Mouse (Mus musculus) liver, embryonic 15.5 days (tissue): Measurements from ENCODE around the gene Upp2. TPM values are rescaled to one million over a fixed set of nuclear protein-coding genes. Genes with fewer than 3 reads are reported as not detected.

Source experiments
- ATAC-seq: fragments of 200-750 bp; cut with Nextera tagmentation; 2 replicates; pipeline ENCODE4 v1.8.0; 2017; ENCODE audit warnings: moderate number of reproducible peaks, mild to moderate bottlenecking, moderate library complexity; ENCODE audit not compliant: insufficient read depth
- H3K27ac ChIP-seq: fragments of 300-500 bp; sonication (generic); replicated peaks from 2 replicates; pipeline ENCODE4 v1.5.1; 2015; ENCODE audit warnings: mild to moderate bottlenecking, inconsistent platforms
- H3K27me3 ChIP-seq: fragments of 300-500 bp; sonication (generic); 2 replicates; pipeline ENCODE4 v1.6.1; 2015; ENCODE audit warnings: mild to moderate bottlenecking, inconsistent platforms
- H3K36me3 ChIP-seq: fragments of 300-500 bp; sonication (generic); replicated peaks from 2 replicates; pipeline ENCODE4 v1.6.1; 2015; ENCODE audit warnings: moderate library complexity, mild to moderate bottlenecking, inconsistent platforms
- H3K4me1 ChIP-seq: fragments of 300-500 bp; sonication (generic); replicated peaks from 2 replicates; pipeline ENCODE4 v1.6.1; 2015; ENCODE audit warnings: inconsistent platforms
- H3K4me2 ChIP-seq: fragments of 300-500 bp; sonication (generic); 2 replicates; pipeline ENCODE4 v1.6.1; 2015; ENCODE audit warnings: moderate library complexity, mild to moderate bottlenecking, inconsistent platforms
- H3K4me3 ChIP-seq: fragments of 300-500 bp; sonication (generic); replicated peaks from 2 replicates; pipeline ENCODE4 v1.5.1; 2015; ENCODE audit warnings: mild to moderate bottlenecking, inconsistent platforms
- H3K9ac ChIP-seq: fragments of 300-500 bp; sonication (generic); 2 replicates; pipeline ENCODE4 v1.6.1; 2015; ENCODE audit warnings: moderate library complexity, mild to moderate bottlenecking, inconsistent platforms
- H3K9me3 ChIP-seq: fragments of 300-500 bp; sonication (generic); replicated peaks from 2 replicates; pipeline ENCODE4 v1.6.1; 2016; ENCODE audit warnings: inconsistent platforms
- WGBS: fragments of 180-500 bp; shearing (Covaris S2); methylation state at CpG from one replicate; pipeline ENCODE4 v1.1.7; 2015; ENCODE audit warnings: mixed read lengths; ENCODE audit not compliant: insufficient replicate concordance; 5-methylcytosine and 5-hydroxymethylcytosine counted together
- polyA plus RNA-seq: library from polyadenylated mRNA; unstranded; fragments of >200 nt; fragmentation: Nextera tagmentation; extraction: Ambion mirVana; gene quantifications from 2 replicates; pipeline ENCODE4 v1.2.1, GENCODE M21; 2015

The Upp2 gene
- polyA plus RNA-seq, 1 experiment from 2014 or later: 1.9 TPM

DNA sequence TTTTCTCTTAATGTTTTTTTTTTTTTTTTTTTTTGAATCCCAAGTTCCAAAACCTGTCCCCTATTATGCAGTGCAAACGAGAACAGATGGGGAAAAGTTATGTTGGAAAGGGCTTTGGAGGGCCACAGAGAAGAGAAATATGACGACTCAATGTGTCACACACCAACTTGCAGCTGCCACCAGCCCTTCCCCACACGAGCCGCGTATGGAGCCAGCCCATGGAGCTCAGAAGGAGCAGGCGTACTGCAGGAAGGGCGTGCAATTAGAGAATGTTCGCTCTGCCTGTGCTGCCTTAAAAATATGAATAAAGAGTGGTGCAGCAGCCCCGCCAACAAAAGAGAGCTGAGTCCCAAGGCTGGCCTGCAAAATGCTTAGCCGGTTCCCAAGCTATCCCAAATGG is 19.2 kb downstream of the Upp2 start:
- no peak overlapping the region for H3K9ac ChIP-seq
- no peaks in the 10 kb centered on the region for H3K9me3 ChIP-seq
- H3K27ac ChIP-seq: no peak overlapping the region
- H3K4me2 ChIP-seq: no peak overlapping the region
- ATAC-seq: no peak
- 71% methylated on average over 10 of the region's 10 CpGs for WGBS
- no peaks in the 10 kb centered on the region for H3K4me1 ChIP-seq
- no peaks in the 10 kb centered on the region for H3K27me3 ChIP-seq
- no peak overlapping the region for H3K4me3 ChIP-seq
- no peaks in the 10 kb centered on the region for H3K36me3 ChIP-seq

- no peak overlapping the region for H3K27ac ChIP-seq
- WGBS: 59% methylated on average over 4 of the region's 4 CpGs
Measured at GRCm38 (mm10) chr2:58589637-58590036, 22.5 kb downstream of the Upp2 start.

DNA sequence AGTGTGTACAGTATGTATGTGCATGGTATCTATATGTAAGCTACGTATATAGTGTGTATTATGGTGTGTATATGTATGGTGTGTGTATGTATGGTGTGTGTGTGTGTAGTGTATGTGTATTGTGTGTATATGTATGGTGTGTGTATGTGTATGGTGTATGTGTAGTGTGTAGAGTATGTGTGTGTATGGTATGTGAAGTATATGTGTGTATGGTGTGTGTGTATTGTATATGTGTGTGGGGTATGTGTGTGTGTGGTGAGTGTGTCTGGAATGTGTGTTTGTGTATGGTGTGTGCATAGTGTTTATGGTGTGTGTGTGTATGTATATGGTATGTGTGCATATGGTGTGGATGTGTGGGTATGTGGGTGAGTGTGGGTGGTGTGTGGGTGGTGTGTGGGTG is 23.0 kb downstream of the Upp2 start:
- 78% methylated on average over 1 of the region's 1 CpGs for WGBS
- Histone ChIP-seq H3K4me3 (no peak overlapping the region), H3K27ac (no peak overlapping the region), H3K4me2 (no peak overlapping the region), H3K9me3 (no peaks in the 10 kb centered on the region), H3K27me3 (no peaks in the 10 kb centered on the region), H3K36me3 (no peaks in the 10 kb centered on the region), H3K4me1 (no peaks in the 10 kb centered on the region), H3K9ac (no peak overlapping the region)
- ATAC-seq: no peak; the same call in 1 of the 2 replicates

More at GRCm38 (mm10) chr2:58589637-58590036, 22.5 kb downstream of the Upp2 start:
- Histone ChIP-seq H3K36me3 (no peaks in the 10 kb centered on the region), H3K27me3 (no peaks in the 10 kb centered on the region), H3K4me3 (no peak overlapping the region), H3K9me3 (no peaks in the 10 kb centered on the region), H3K4me1 (no peaks in the 10 kb centered on the region), H3K4me2 (no peak overlapping the region), H3K9ac (no peak overlapping the region)
- ATAC-seq: no peak

- H3K4me2 ChIP-seq: no peak overlapping the region
- no peaks in the 10 kb centered on the region for H3K9me3 ChIP-seq
- H3K4me3 ChIP-seq: no peak overlapping the region
- WGBS: 34% methylated on average over 9 of the region's 9 CpGs
- no peaks in the 10 kb centered on the region for H3K27me3 ChIP-seq
- ATAC-seq: no peak
- no peak overlapping the region for H3K9ac ChIP-seq
- H3K4me1 ChIP-seq: no peaks in the 10 kb centered on the region
- no peak overlapping the region for H3K27ac ChIP-seq
- H3K36me3 ChIP-seq: no peaks in the 10 kb centered on the region
Measured at GRCm38 (mm10) chr2:58595350-58595749, 28.3 kb downstream of the Upp2 start.

GRCm38 (mm10) chr2:58596774-58597342 is 29.8 kb downstream of the Upp2 start:
- ATAC-seq: no peak
- no peak overlapping the region for H3K4me3 ChIP-seq
- H3K4me2 ChIP-seq: no peak overlapping the region
- 67% methylated on average over 17 of the region's 17 CpGs for WGBS
- no peak overlapping the region for H3K9ac ChIP-seq
- no peaks in the 10 kb centered on the region for H3K36me3 ChIP-seq
- H3K27me3 ChIP-seq: no peaks in the 10 kb centered on the region
- H3K4me1 ChIP-seq: no peaks in the 10 kb centered on the region
- H3K9me3 ChIP-seq: no peaks in the 10 kb centered on the region
- no peak overlapping the region for H3K27ac ChIP-seq

- H3K36me3 ChIP-seq: no peaks in the 10 kb centered on the region
- H3K9me3 ChIP-seq: no peaks in the 10 kb centered on the region
- H3K27me3 ChIP-seq: no peaks in the 10 kb centered on the region
- H3K4me3 ChIP-seq: no peak overlapping the region
- H3K4me1 ChIP-seq: no peaks in the 10 kb centered on the region
- H3K9ac ChIP-seq: no peak overlapping the region
- H3K27ac ChIP-seq: no peak overlapping the region
- H3K4me2 ChIP-seq: no peak overlapping the region
- no peak for ATAC-seq
- WGBS: 75% methylated on average over 3 of the region's 3 CpGs
Measured at GRCm38 (mm10) chr2:58597556-58597955, 30.5 kb downstream of the Upp2 start.

- no peak for ATAC-seq
- H3K27me3 ChIP-seq: no peaks in the 10 kb centered on the region
- no peaks in the 10 kb centered on the region for H3K9me3 ChIP-seq
- H3K4me3 ChIP-seq: no peak overlapping the region
- no peaks in the 10 kb centered on the region for H3K4me1 ChIP-seq
- H3K4me2 ChIP-seq: no peak overlapping the region
- H3K27ac ChIP-seq: no peak overlapping the region
- no peak overlapping the region for H3K9ac ChIP-seq
- WGBS: 47% methylated on average over 6 of the region's 6 CpGs
- no peaks in the 10 kb centered on the region for H3K36me3 ChIP-seq
Measured at GRCm38 (mm10) chr2:58599639-58600038, 32.5 kb downstream of the Upp2 start.

GRCm38 (mm10) chr2:58601382-58601781 is 34.3 kb downstream of the Upp2 start:
- no peak overlapping the region for H3K4me2 ChIP-seq

GRCm38 (mm10) chr2:58603379-58603778 is 36.3 kb downstream of the Upp2 start:
- Histone ChIP-seq H3K9me3 (no peaks in the 10 kb centered on the region), H3K9ac (no peak overlapping the region), H3K27ac (no peak overlapping the region), H3K4me1 (no peaks in the 10 kb centered on the region), H3K36me3 (no peaks in the 10 kb centered on the region), H3K27me3 (no peaks in the 10 kb centered on the region), H3K4me3 (no peak overlapping the region), H3K4me2 (no peak overlapping the region)
- ATAC-seq: no peak
- 51% methylated on average over 3 of the region's 3 CpGs for WGBS

More at GRCm38 (mm10) chr2:58601382-58601781, 34.3 kb downstream of the Upp2 start:
- no peaks in the 10 kb centered on the region for H3K9me3 ChIP-seq
- ATAC-seq: no peak
- no peaks in the 10 kb centered on the region for H3K36me3 ChIP-seq
- no peak overlapping the region for H3K9ac ChIP-seq
- no peak overlapping the region for H3K27ac ChIP-seq
- no peak overlapping the region for H3K4me3 ChIP-seq
- 77% methylated on average over 4 of the region's 4 CpGs for WGBS
- H3K27me3 ChIP-seq: no peaks in the 10 kb centered on the region
- H3K4me1 ChIP-seq: no peaks in the 10 kb centered on the region

GRCm38 (mm10) chr2:58604791-58605190 is 37.7 kb downstream of the Upp2 start:
- no peak for ATAC-seq
- H3K27me3 ChIP-seq: no peaks in the 10 kb centered on the region
- no peak overlapping the region for H3K27ac ChIP-seq
- no peak overlapping the region for H3K9ac ChIP-seq
- H3K9me3 ChIP-seq: no peaks in the 10 kb centered on the region
- WGBS: 69% methylated on average over 3 of the region's 3 CpGs
- no peaks in the 10 kb centered on the region for H3K4me1 ChIP-seq
- H3K4me3 ChIP-seq: no peak overlapping the region
- no peak overlapping the region for H3K4me2 ChIP-seq
- H3K36me3 ChIP-seq: no peaks in the 10 kb centered on the region

DNA sequence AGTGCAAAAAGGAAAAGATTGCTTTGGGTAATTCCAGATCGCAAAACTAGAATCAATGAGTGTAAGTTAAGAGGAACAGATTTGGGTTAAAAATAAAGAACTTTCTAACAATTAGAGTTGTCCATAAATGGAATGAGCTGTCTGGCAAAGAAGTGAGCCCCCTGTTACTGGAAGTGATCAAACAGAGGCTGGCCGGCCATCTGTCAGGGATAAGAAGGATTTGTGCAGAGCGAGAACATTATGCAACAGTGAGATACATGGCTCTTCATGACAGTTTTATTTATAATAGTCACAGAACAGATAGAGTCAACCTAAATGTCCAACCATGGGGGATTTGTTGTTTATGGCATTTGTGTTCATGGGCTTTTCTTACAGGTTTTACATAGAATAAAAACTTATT is 46.6 kb downstream of the Upp2 start:
- no peak overlapping the region for H3K4me3 ChIP-seq
- no peak overlapping the region for H3K4me2 ChIP-seq
- WGBS: 59% methylated on average over 3 of the region's 3 CpGs
- no peaks in the 10 kb centered on the region for H3K9me3 ChIP-seq
- H3K27ac ChIP-seq: no peak overlapping the region
- no peaks in the 10 kb centered on the region for H3K27me3 ChIP-seq
- H3K9ac ChIP-seq: no peak overlapping the region
- no peaks in the 10 kb centered on the region for H3K36me3 ChIP-seq
- no peak for ATAC-seq
- no peaks in the 10 kb centered on the region for H3K4me1 ChIP-seq

DNA sequence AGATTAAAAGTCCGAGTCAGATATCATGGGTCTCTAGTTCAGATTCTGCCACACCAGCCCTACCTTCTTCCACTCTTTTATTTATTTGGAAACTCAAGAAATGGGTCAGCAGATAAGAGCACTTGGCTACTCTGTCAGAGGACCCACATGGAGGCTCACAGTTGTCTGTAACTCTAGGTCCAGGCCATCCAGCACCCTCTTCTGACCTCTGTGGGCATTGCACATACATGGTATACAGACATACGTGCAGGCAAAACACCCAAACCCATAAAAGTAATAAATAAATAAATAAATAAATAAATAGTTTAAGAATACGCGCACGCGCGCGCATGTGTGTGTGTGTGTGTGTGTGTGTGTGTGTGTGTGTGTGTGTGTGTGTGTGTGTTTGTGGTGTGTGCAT is 47.8 kb downstream of the Upp2 start:
- Histone ChIP-seq H3K36me3 (no peaks in the 10 kb centered on the region), H3K4me2 (no peak overlapping the region), H3K9me3 (no peaks in the 10 kb centered on the region), H3K4me3 (no peak overlapping the region), H3K27ac (no peak overlapping the region), H3K27me3 (no peaks in the 10 kb centered on the region), H3K9ac (no peak overlapping the region), H3K4me1 (no peaks in the 10 kb centered on the region)
- 80% methylated on average over 8 of the region's 8 CpGs for WGBS
- ATAC-seq: no peak
